Mouse (Mus musculus): ENCODE data around the gene Dand5. TPM values are rescaled to one million over a fixed set of nuclear protein-coding genes. Genes with fewer than 3 reads are reported as not detected.

The Dand5 gene
- 10 to 100 TPM; 10.3 to 10.9 TPM for total RNA-seq (2021)

DNA sequence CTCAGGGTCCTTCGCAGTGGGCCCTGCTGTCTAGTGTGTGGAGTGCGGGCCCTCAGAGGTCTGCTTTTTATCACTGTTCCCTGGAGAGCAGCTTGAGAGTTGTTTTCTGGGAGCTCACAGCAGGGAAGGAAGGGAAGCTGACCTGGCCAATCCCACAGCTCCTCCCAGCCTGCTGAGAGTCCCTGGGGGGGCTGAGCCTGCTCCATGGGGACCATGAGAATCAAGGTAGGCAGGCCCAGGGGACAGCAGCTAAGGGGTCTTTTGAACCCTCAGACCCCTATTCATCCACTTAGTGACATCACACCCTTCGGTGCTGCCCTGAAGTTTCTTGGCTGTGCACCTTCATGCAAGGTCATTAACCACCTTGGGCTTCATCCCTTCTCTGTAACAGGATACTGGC, at the start of gene Dand5:
TSS of gene Dand5 (minus strand) at position 101 of the 400 bp plus-strand sequence.
- intact Hi-C loops (cut with DNase I), result no loop called here
- DNase-seq (ENCODE audit: low spot score in 2 of 2), result no peak

GRCm38 (mm10) chr8:84871376-84872308, 49.0 kb upstream of the Dand5 start, which contains the start of gene Syce2:
TSS of gene Syce2 (plus strand) at chr8:84872111.
- intact Hi-C loops (cut with DNase I), result no loop called here
- DNase-seq (ENCODE audit: low spot score in 2 of 2), result peak; percentile 48 to 52

GRCm38 (mm10) chr8:84856864-84857441, 34.3 kb upstream of the Dand5 start, which contains the start of gene Farsa:
TSS of gene Farsa (plus strand) at chr8:84856989.
- peak; percentile 93 for DNase-seq (ENCODE audit: low spot score in 2 of 2)
- intact Hi-C loops (cut with DNase I), result loop anchor here (5.0 kb wide), 1 partner anchor 45 kb away; the partner anchor contains the start of gene Klf1

- no peak for DNase-seq (ENCODE audit: low spot score in 2 of 2)
- intact Hi-C loops (cut with DNase I), result loop anchor here (5.0 kb wide), 1 partner anchor 46 kb away; the partner anchor contains the start of gene Klf1
These were observed 33.8 kb upstream of the Dand5 start for GRCm38 (mm10) chr8:84856434-84856833.

DNA sequence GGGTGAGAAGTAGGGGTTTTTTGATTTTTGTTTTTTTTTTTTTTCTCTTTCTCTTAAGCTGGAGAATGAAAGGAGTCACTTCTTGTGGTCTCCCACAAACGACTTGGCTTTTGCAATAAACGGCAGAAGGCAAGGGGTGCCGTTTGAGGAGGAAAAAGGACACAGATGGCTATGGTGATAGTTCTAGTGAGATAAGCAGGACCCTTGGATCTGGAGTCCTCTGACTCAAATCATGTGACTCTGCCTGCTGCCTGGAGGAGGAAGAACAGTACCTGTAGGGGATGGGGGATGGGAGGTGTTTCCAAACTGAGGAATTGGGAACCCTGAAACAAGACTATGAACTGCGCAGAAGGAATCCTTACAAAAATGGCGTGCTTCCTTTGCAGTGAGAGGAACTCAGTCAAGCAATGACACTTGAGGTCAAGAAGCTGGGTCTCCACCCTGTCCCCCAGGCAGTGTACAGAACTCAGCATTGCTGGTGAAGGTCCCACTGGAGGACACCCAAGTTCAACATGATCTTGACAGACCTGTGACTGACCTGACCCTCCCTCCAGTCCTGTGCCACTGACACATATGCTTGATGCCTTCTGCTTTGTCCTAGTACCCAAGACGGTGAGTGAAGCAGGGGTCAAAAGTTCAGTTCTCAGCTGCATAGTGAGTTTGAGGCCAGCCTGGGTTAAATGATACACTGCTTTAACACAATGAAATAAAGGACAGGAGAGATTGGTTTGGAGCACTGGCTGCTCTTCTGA, 25.2 kb upstream of the Dand5 start:
- DNase-seq (ENCODE audit: low spot score in 2 of 2), result no peak
- intact Hi-C loops (cut with DNase I), result no loop called here

GRCm38 (mm10) chr8:84846722-84847572, 24.3 kb upstream of the Dand5 start, which contains the start of gene Calr:
TSS of gene Calr (minus strand) at chr8:84846934.
- intact Hi-C loops (cut with DNase I), result no loop called here
- DNase-seq (ENCODE audit: low spot score in 2 of 2), result peak; percentile 99

- intact Hi-C loops (cut with DNase I), result no loop called here
- no peak for DNase-seq (ENCODE audit: low spot score in 2 of 2)
These were observed 23.6 kb upstream of the Dand5 start for GRCm38 (mm10) chr8:84846094-84846721.

GRCm38 (mm10) chr8:84845355-84846093, 22.9 kb upstream of the Dand5 start:
- DNase-seq (ENCODE audit: low spot score in 2 of 2), result peak; percentile 19 to 33
- intact Hi-C loops (cut with DNase I), result no loop called here

- intact Hi-C loops (cut with DNase I), result no loop called here
These were observed 21.9 kb upstream of the Dand5 start for GRCm38 (mm10) chr8:84844397-84845070.

DNA sequence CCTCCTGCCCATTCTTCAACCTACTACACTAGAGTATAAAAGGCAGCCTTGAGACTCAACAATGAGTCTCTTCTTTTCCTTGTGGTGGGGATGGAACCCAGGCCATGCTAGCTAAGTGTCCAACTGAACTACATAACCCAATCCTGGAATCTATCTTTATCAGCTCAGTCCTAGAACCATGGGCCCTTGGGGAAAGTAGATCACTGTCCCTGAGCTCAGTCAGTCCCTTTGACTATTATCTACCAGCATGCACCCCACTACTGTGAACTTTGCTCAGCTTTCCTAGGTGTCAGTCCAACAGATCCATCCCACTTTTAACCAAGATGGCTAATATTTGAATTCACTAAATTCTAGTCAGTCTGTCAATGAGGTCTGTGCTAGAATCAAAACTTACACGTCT, 18.9 kb upstream of the Dand5 start:
- intact Hi-C loops (cut with DNase I), result no loop called here

More at GRCm38 (mm10) chr8:84844397-84845070, 21.9 kb upstream of the Dand5 start:
- no peak for DNase-seq (ENCODE audit: low spot score in 2 of 2)

GRCm38 (mm10) chr8:84840248-84840999, 17.8 kb upstream of the Dand5 start, which contains the start of gene Rad23a:
TSS of gene Rad23a (minus strand) at chr8:84840665.
- intact Hi-C loops (cut with DNase I), result no loop called here
- DNase-seq (ENCODE audit: low spot score in 2 of 2), result peak; percentile 90 to 92

More for the DNA sequence above, 18.9 kb upstream of the Dand5 start:
- DNase-seq (ENCODE audit: low spot score in 2 of 2), result no peak

- intact Hi-C loops (cut with DNase I), result no loop called here
- no peak for DNase-seq (ENCODE audit: low spot score in 2 of 2)
These were observed 17.2 kb upstream of the Dand5 start for GRCm38 (mm10) chr8:84839875-84840247.

DNA sequence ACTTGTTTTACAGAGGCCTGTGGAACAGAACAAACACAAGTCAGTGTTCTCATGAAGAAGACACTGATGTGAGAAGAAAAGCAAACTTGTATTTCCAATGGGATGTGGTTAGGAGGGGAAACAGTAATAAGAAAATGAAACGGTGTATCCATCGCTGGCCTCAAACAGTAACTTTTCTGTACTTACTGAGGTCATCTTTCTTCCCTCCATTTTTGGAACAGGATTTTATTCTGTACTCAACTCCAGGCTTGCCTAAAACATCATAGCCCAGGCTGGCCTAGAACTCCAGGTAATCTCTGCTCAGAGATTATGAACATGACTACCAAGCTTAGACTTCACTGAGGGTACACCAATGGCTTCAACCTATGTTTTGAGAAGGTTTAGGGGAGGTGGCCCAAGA, 16.8 kb upstream of the Dand5 start:
- intact Hi-C loops (cut with DNase I), result no loop called here
- DNase-seq (ENCODE audit: low spot score in 2 of 2), result no peak

DNA sequence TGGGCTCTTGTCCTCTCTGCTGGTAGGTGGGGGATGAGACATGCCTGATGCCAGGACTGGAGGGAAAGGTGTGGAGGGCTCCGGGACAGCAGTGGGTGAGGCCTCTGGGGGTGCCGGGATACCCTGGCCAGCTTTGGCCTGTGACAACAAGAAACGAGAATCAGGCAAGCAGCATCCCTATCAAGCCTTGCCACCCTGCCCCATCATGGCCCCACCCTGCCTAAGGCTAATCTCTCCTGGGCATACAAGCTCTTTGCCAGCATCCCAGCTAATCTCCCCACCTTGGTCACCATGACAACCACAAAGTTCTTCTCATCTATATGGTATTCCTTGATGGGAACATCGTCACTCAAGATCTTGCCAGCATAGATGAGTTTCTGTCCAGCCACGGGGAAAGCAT, 15.9 kb upstream of the Dand5 start:
- intact Hi-C loops (cut with DNase I), result no loop called here
- no peak for DNase-seq (ENCODE audit: low spot score in 2 of 2)

- no peak for DNase-seq (ENCODE audit: low spot score in 2 of 2)
- intact Hi-C loops (cut with DNase I), result no loop called here
These were observed 15.4 kb upstream of the Dand5 start for GRCm38 (mm10) chr8:84837912-84838470.

Data from left cerebral cortex, postnatal 36 days (tissue).